Mouse (Mus musculus) ES-E14 (cell line): ENCODE data around the gene Mtfmt. TPM values are rescaled to one million over a fixed set of nuclear protein-coding genes. Genes with fewer than 3 reads are reported as not detected.

Source experiments
- DNase-seq: peaks from one replicate; pipeline ENCODE4 v3.0.0-alpha.2; 2013; ENCODE audit warnings: low read depth, low spot score
- H3K27ac ChIP-seq: 2 replicates; pipeline ENCODE4 v1.5.1; 2012; ENCODE audit warnings: low read depth, mild to moderate bottlenecking, low read length, moderate library complexity, mixed read lengths; ENCODE audit not compliant: poor library complexity, insufficient read depth, severe bottlenecking
- H3K36me3 ChIP-seq: 2 replicates; pipeline ENCODE4 v1.6.1; 2012; ENCODE audit warnings: mild to moderate bottlenecking, low read length, moderate library complexity, mixed read lengths; ENCODE audit not compliant: control insufficient read depth, poor library complexity, insufficient read depth, severe bottlenecking
- H3K4me1 ChIP-seq, 2 experiments: fragments of 150-350 bp in 1 of 2; sonication (generic) in 1 of 2; 2 replicates each; pipeline ENCODE4 v1.6.1; 2012; ENCODE audit warnings: low read length in 2 of 2, mild to moderate bottlenecking in 1 of 2, mixed read lengths in 1 of 2; ENCODE audit not compliant: control insufficient read depth in 2 of 2, insufficient read depth in 2 of 2, poor library complexity in 1 of 2
- H3K4me3 ChIP-seq, 2 experiments: fragments of 150-350 bp in 1 of 2; sonication (generic) in 1 of 2; 2 replicates each; pipeline ENCODE4 v1.5.1; 2012; ENCODE audit warnings: low read length in 2 of 2, low read depth in 1 of 2, mild to moderate bottlenecking in 1 of 2, mixed read lengths in 1 of 2; ENCODE audit not compliant: insufficient read depth in 1 of 2, poor library complexity in 1 of 2, severe bottlenecking in 1 of 2
- H3K9ac ChIP-seq: 2 replicates; pipeline ENCODE4 v1.6.1; 2012; ENCODE audit warnings: low read depth, mild to moderate bottlenecking, low read length, mixed read lengths; ENCODE audit not compliant: poor library complexity, insufficient read depth, severe bottlenecking
- H3K9me3 ChIP-seq: fragments of 150-350 bp; sonication (generic); 2 replicates; pipeline ENCODE4 v1.6.1; 2012; ENCODE audit warnings: low read depth, mild to moderate bottlenecking, low read length; ENCODE audit not compliant: control insufficient read depth, insufficient read depth
- CHD2 ChIP-seq: IDR thresholded peaks from 2 replicates; pipeline ENCODE4 v1.6.1; 2014; ENCODE audit warnings: mild to moderate bottlenecking, low read depth, low read length, inconsistent platforms
- HCFC1 ChIP-seq: IDR thresholded peaks from 2 replicates; pipeline ENCODE4 v1.6.1; 2012; ENCODE audit warnings: low read length, inconsistent platforms, borderline replicate concordance; ENCODE audit not compliant: insufficient read depth
- MAFK ChIP-seq: IDR thresholded peaks from 2 replicates; pipeline ENCODE4 v1.6.1; 2014; ENCODE audit warnings: mild to moderate bottlenecking, low read depth, low read length, inconsistent platforms; ENCODE audit not compliant: insufficient read depth
- ZC3H11A ChIP-seq: IDR thresholded peaks from 2 replicates; pipeline ENCODE4 v1.6.1; 2012; ENCODE audit warnings: low read depth, mild to moderate bottlenecking, inconsistent platforms, low read length, borderline replicate concordance
- ZNF384 ChIP-seq: IDR thresholded peaks from 2 replicates; pipeline ENCODE4 v1.6.1; 2012; ENCODE audit warnings: low read depth, low read length, inconsistent platforms
- in situ Hi-C, 2 experiments: fragments of 600-800 bp; cut with MboI; formaldehyde crosslinking; loops; one replicate each; pipeline ENCODE4 v1.15.1; 2025; ENCODE audit warnings: low sequenced_read_pairs in 2 of 2, inconsistent platforms in 1 of 2; ENCODE audit not compliant: unreplicated experiment in 2 of 2
- total RNA-seq: library from RNA; depleted of rRNA; stranded (reverse); fragments of 300-350 nt; gene quantifications from 2 replicates; pipeline ENCODE4 v1.2.3, GENCODE M21; 2012

Gene Mtfmt
- total RNA-seq, 1 experiment = 9.1 TPM

- Histone ChIP-seq H3K27ac (peak within 1 kb of the TSS; percentile 30; the same call in 1 of the 2 replicates), H3K9ac (peak within 1 kb of the TSS; percentile 89), H3K4me1 (no peaks in the 10 kb centered on the region), H3K36me3 (no peaks in the 10 kb centered on the region), H3K4me3 (peak within 1 kb of the TSS; percentile 93 to 95), H3K9me3 (no peaks in the 10 kb centered on the region)
- DNase-seq = peak; percentile 91
- in situ Hi-C loops = no loop called here
- TF ChIP-seq CHD2 (no peak), MAFK (no peak), HCFC1 (peak; percentile 25; the same call in 1 of the 2 replicates)
These were observed 25.3 kb downstream of the Mtfmt start, which contains the start of gene Spg21 for GRCm38 (mm10) chr9:65460732-65461442. Gene Spg21 (plus strand): TSS chr9:65460947.

- Histone ChIP-seq H3K9ac (no peak overlapping the region), H3K9me3 (no peaks in the 10 kb centered on the region), H3K27ac (no peak overlapping the region), H3K4me1 (no peaks in the 10 kb centered on the region), H3K36me3 (no peaks in the 10 kb centered on the region), H3K4me3 (no peak overlapping the region)
- in situ Hi-C loops = no loop called here
- TF ChIP-seq ZC3H11A = no peak
- TF ChIP-seq ZNF384 = peak; percentile 30; the same call in 1 of the 2 replicates
- no peak for DNase-seq
These were observed 27.0 kb downstream of the Mtfmt start for GRCm38 (mm10) chr9:65462544-65462943.

GRCm38 (mm10) chr9:65464161-65464560 lies 28.6 kb downstream of the Mtfmt start:
- DNase-seq = no peak
- peaks cover 3% of the 10 kb centered on the region; the same call in 1 of the 2 replicates for H3K36me3 ChIP-seq
- no peak overlapping the region for H3K4me3 ChIP-seq
- no peak overlapping the region for H3K27ac ChIP-seq
- in situ Hi-C loops = no loop called here
- no peak overlapping the region for H3K9ac ChIP-seq
- H3K9me3 ChIP-seq = no peaks in the 10 kb centered on the region
- no peak for TF ChIP-seq ZC3H11A
- no peaks in the 10 kb centered on the region for H3K4me1 ChIP-seq

GRCm38 (mm10) chr9:65465241-65465640 lies 29.7 kb downstream of the Mtfmt start:
- Histone ChIP-seq H3K27ac (no peak overlapping the region), H3K36me3 (peaks cover 6% of the 10 kb centered on the region; the same call in 1 of the 2 replicates), H3K9ac (no peak overlapping the region), H3K4me1 (no peaks in the 10 kb centered on the region), H3K9me3 (no peaks in the 10 kb centered on the region), H3K4me3 (no peak overlapping the region)
- in situ Hi-C loops = no loop called here
- TF ChIP-seq MAFK = no peak
- TF ChIP-seq ZC3H11A = no peak
- no peak for TF ChIP-seq ZNF384
- TF ChIP-seq HCFC1 = no peak
- no peak for TF ChIP-seq CHD2
- no peak for DNase-seq

GRCm38 (mm10) chr9:65467686-65468085 lies 32.1 kb downstream of the Mtfmt start:
- H3K27ac ChIP-seq = no peak overlapping the region
- H3K9me3 ChIP-seq = no peaks in the 10 kb centered on the region
- no peak overlapping the region for H3K4me3 ChIP-seq
- H3K4me1 ChIP-seq = no peaks in the 10 kb centered on the region
- in situ Hi-C loops = no loop called here
- no peak overlapping the region for H3K9ac ChIP-seq
- H3K36me3 ChIP-seq = peaks cover 6% of the 10 kb centered on the region; the same call in 1 of the 2 replicates
- DNase-seq = no peak
- TF ChIP-seq ZNF384 = no peak
